Mouse (Mus musculus): ENCODE results near the gene Mtfp1. TPM values are rescaled to one million over a fixed set of nuclear protein-coding genes. Genes with fewer than 3 reads are reported as not detected.

Gene Mtfp1
- polyA plus RNA-seq (2012; rRNA removed), result 5.5 and 5.7 TPM in 2 replicates

DNA sequence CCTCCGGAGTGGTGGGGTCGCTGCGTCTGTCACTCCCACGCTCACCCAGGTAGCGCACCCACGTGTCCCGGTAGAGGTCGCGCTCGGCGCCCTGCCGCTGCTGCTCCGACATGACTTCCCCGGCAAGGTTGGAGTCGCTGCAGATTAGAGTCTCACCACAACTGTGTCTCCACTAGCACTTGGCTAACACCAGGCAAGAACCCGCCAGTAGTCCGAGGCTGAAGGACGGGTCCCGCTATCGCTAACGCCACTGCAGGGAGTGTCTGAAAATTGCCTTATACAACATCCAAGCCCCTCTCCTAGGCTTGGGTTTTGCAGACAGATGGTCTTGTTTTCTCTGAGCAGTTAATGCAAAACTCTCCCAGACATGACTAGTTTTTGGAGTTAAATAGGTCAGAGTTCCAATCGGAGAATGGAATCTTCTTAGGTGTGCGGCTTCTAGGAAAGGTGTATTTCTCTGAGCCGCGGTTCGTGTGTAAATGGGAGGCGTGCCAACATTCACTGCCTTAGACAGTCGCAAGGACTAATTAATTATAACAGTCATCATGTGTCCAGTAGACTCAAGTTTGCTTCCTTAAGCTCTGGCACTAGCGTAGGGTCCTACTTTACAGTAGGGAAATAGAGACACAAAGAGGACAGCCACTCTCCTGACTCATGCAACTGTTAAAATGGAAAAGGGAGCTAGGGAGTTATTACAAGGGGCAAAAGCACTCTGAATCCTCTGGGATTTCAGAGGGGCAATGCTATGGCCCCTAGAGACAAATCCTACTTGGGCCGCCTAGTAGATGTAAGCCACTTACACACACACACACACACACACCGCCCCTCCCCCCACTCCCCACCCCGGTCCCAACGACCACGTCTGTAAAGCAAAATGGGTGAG, at the start of gene Mtfp1:
Gene Mtfp1 (minus strand): TSS at position 275 of the 883 bp plus-strand sequence.

GRCm38 (mm10) chr11:4134986-4135935, 40.0 kb upstream of the Mtfp1 start, which contains the start of gene Rnf215:
Gene Rnf215, plus strand, starts transcription at chr11:4135202.

DNA sequence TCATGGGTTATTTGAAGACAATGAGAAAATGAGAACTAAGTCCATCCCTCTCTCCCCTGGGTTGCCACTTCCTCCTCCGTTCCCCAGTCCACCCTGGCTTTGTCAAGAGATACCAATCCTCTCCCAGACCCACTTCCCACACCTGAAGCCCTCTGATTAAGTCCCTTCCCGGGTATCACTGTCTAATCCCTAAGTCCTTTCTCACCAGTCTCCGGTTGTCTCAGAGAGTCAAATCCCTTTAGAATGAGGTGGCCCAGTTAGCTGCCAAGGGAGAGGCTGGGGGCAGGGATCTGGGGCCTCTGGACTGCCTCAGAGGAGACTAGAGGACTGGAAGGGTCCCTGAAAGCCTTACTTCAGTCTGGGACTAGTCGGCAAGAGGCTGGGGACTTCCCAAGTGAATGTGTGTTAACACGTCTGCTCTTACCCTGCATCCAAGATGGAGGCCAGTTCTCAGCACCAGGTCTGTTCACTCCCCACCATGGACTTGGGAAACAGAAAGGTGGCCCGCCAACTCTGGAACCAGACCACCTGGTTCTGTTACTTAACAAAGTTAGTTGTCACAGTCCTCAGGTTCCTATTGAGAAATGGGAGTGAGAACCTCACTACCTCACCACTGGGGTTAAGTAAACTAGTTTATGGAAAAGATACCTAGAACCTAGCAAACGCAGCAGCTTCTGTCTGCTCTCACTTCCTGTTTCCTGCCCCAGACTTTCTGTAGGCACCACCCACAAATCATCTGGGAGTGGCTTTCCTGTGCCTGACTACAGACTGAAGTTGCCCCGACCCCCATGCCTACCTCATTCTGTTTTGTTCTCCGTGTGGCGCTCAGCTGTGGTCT, 27.7 kb upstream of the Mtfp1 start, which contains the start of gene Sec14l2:
Gene Sec14l2 (minus strand): TSS at position 674 of the 838 bp plus-strand sequence.

DNA sequence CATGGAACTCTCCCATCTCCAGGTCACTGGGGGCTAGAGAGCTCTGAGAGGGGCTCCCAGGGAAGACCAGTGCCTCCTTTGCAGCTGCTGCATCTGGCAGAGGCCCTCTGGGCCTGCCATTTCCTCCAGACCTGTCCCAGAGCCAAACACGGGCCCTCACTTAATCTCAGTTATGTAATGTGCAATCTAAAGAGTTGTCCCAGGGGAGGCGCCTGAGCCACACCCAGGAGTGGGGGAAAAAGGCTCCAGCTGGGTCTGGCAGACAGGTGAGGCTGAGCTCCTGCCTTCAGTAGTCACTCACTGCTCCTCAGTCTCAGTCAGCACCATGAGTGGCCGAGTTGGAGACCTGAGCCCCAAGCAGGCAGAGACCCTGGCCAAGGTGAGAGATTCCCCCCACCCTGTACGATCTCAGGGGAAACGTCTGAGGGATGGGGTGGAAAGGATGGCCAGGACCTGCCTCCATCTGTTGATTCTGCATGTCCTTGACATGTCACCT, 30.6 kb downstream of the Mtfp1 start, which contains the start of gene Sec14l3:
Gene Sec14l3 (plus strand): TSS at position 215 of the 496 bp plus-strand sequence.

Other genes with a start within 250 kb of the Mtfp1 start
- gene Osbp2, start 231.5 kb downstream of the Mtfp1 start, polyA plus RNA-seq (2012; rRNA removed), result 18.2 and 19.4 TPM in 2 replicates
- gene 4921536K21Rik, start 200.3 kb downstream of the Mtfp1 start, polyA plus RNA-seq (2012; rRNA removed), result 0.70 and 0.98 TPM in 2 replicates
- gene Dusp18, start 200.2 kb downstream of the Mtfp1 start, polyA plus RNA-seq (2012; rRNA removed), result 16.0 and 17.2 TPM in 2 replicates
- gene Slc35e4, start 180.8 kb downstream of the Mtfp1 start, polyA plus RNA-seq (2012; rRNA removed), result 9.2 TPM in 2 replicates
- 19.4 and 26.9 TPM in 2 replicates for gene Tcn2, start 163.3 kb downstream of the Mtfp1 start, polyA plus RNA-seq (2012; rRNA removed)
- 61.5 and 64.1 TPM in 2 replicates for gene Pes1, start 131.5 kb downstream of the Mtfp1 start, polyA plus RNA-seq (2012; rRNA removed)
- gene 4930556J24Rik, start 118.7 kb downstream of the Mtfp1 start, polyA plus RNA-seq (2012; rRNA removed), result 0.08 TPM in 1 of 2 replicates, not detected in the other
- 2.5 and 4.3 TPM in 2 replicates for gene Gal3st1, start 111.8 kb downstream of the Mtfp1 start, polyA plus RNA-seq (2012; rRNA removed)
- gene Sec14l4, start 64.0 kb downstream of the Mtfp1 start, polyA plus RNA-seq (2012; rRNA removed), result not detected in 2 replicates
- gene Sec14l3, start 30.6 kb downstream of the Mtfp1 start, polyA plus RNA-seq (2012; rRNA removed), result 0.11 and 0.22 TPM in 2 replicates
- 4.5 and 6.8 TPM in 2 replicates for gene Sec14l2, start 28.0 kb upstream of the Mtfp1 start, polyA plus RNA-seq (2012; rRNA removed)
- gene Rnf215, start 39.8 kb upstream of the Mtfp1 start, polyA plus RNA-seq (2012; rRNA removed), result 62.6 and 66.7 TPM in 2 replicates
- gene Ccdc157, start 64.8 kb upstream of the Mtfp1 start, polyA plus RNA-seq (2012; rRNA removed), result 13.8 and 16.7 TPM in 2 replicates
- 86.8 and 88.9 TPM in 2 replicates for gene Sf3a1, start 64.9 kb upstream of the Mtfp1 start, polyA plus RNA-seq (2012; rRNA removed)
- 38.0 and 43.3 TPM in 2 replicates for gene Tbc1d10a, start 91.3 kb upstream of the Mtfp1 start, polyA plus RNA-seq (2012; rRNA removed)
- 1.4 and 3.1 TPM in 2 replicates for gene Castor1, start 122.8 kb upstream of the Mtfp1 start, polyA plus RNA-seq (2012; rRNA removed)
- gene Osm, start 141.0 kb upstream of the Mtfp1 start, polyA plus RNA-seq (2012; rRNA removed), result 0.17 and 0.36 TPM in 2 replicates
- gene Lif, start 162.1 kb upstream of the Mtfp1 start, polyA plus RNA-seq (2012; rRNA removed), result 0.10 and 0.16 TPM in 2 replicates